Mouse (Mus musculus) E14TG2a.4 (cell line): Measurements from ENCODE around the gene Vmn1r26.
"Not testable (repeated sequence)": the region's sequence is repeated elsewhere in the genome, so short reads cannot be mapped to it uniquely, and the experiment has no call there.

Experiments used
- CTCF ChIP-seq: conservative IDR thresholded peaks from 2 replicates; pipeline ENCODE4 v1.5.1; 2014; ENCODE audit warnings: low read length
- POU5F1 ChIP-seq: IDR thresholded peaks from 2 replicates; pipeline ENCODE4 v1.6.1; 2014; ENCODE audit warnings: low read length, borderline replicate concordance

DNA sequence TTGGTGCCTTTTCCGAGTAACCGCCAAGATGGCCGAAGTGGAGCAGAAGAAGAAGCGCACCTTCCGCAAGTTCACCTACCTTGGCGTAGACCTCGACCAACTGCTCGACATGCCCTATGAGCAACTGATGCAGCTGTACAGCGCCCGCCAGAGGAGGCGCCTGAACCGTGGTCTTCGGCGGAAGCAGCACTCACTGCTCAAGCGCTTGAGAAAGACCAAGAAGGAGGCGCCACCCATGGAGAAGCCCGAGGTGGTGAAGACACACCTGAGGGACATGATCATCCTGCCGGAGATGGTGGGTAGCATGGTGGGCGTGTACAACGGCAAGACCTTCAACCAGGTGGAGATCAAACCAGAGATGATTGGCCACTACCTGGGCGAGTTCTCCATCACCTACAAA is 2.5 kb upstream of the Vmn1r26 start:
- TF ChIP-seq CTCF, POU5F1: not testable (repeated sequence)
